Mouse (Mus musculus) hindbrain, embryonic 15.5 days (tissue): ENCODE measurements around the gene Ptgr2. TPM values are rescaled to one million over a fixed set of nuclear protein-coding genes. Genes with fewer than 3 reads are reported as not detected.
"Not testable (repeated sequence)": the region's sequence is repeated elsewhere in the genome, so short reads cannot be mapped to it uniquely, and the experiment has no call there.

Source experiments
- ATAC-seq: fragments of 200-750 bp; cut with Nextera tagmentation; 2 replicates; pipeline ENCODE4 v1.8.0; 2017; ENCODE audit warnings: low read depth, moderate number of reproducible peaks, moderate TSS enrichment; ENCODE audit not compliant: low FRiP score
- H3K27ac ChIP-seq: fragments of 300-500 bp; sonication (generic); replicated peaks from 2 replicates; pipeline ENCODE4 v1.5.1; 2015; ENCODE audit warnings: mild to moderate bottlenecking, inconsistent platforms
- H3K27me3 ChIP-seq: fragments of 300-500 bp; sonication (generic); 2 replicates; pipeline ENCODE4 v1.6.1; 2015; ENCODE audit warnings: control low read depth, inconsistent platforms
- H3K36me3 ChIP-seq: fragments of 300-500 bp; sonication (generic); 2 replicates; pipeline ENCODE4 v1.6.1; 2015; ENCODE audit warnings: control low read depth, inconsistent platforms
- H3K4me1 ChIP-seq: fragments of 300-500 bp; sonication (generic); replicated peaks from 2 replicates; pipeline ENCODE4 v1.6.1; 2015; ENCODE audit warnings: control low read depth, inconsistent platforms
- H3K4me2 ChIP-seq: fragments of 300-500 bp; sonication (generic); 2 replicates; pipeline ENCODE4 v1.6.1; 2015; ENCODE audit warnings: moderate library complexity, mild to moderate bottlenecking, inconsistent platforms
- H3K4me3 ChIP-seq: fragments of 300-500 bp; sonication (generic); 2 replicates; pipeline ENCODE4 v1.5.1; 2015; ENCODE audit warnings: mild to moderate bottlenecking, inconsistent platforms
- H3K9ac ChIP-seq: fragments of 300-500 bp; sonication (generic); 2 replicates; pipeline ENCODE4 v1.6.1; 2015; ENCODE audit warnings: inconsistent platforms
- H3K9me3 ChIP-seq: fragments of 300-500 bp; sonication (generic); 2 replicates; pipeline ENCODE4 v1.6.1; 2016; ENCODE audit warnings: control low read depth, inconsistent platforms
- WGBS: fragments of 180-500 bp; shearing (Covaris S2); methylation state at CpG from one replicate; pipeline ENCODE4 v1.1.7; 2015; 5-methylcytosine and 5-hydroxymethylcytosine counted together
- polyA plus RNA-seq: library from polyadenylated mRNA; unstranded; fragments of >200 nt; fragmentation: Nextera tagmentation; extraction: Ambion mirVana; gene quantifications from 2 replicates; pipeline ENCODE4 v1.2.1, GENCODE M21; 2015

Ptgr2 gene
- 13.6 and 16.2 TPM in 2 replicates for polyA plus RNA-seq

DNA sequence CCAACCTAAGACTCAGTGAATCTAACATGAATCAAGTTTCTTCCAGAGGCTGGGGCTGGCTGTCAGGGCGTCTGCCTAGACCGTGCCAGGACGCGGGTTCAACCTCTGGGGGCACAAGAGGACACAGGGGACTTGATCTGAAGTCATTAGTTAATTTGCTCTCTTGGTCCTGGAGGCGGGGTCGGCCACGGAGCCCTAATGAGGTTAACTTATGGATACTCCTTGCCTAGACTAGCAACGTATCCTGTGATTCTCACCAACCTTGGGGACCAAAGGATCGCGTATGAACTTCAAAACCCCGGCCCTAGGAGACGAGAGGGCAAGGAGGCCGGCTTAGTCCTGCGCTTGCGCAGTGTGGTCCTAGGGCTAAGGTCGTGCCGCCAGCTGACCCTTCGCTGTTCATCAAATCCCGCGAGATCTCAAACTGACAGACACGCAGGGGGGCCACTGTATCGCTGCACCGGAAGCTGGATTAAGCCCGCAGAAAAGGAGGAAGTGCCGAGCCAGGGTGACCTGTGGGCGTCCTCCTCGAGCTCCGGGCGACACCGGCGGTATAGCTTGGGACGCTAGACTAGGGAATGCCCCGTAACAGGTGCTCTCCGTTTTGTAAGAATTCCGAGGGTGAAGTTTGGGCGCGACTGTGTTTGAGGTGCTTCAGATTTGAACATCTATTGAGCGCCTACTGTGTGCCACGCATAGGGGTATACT, at the start of gene Ptgr2:
Ptgr2 (plus strand) TSS at position 348 of the 708 bp plus-strand sequence.
- no peaks in the 10 kb centered on the region for H3K36me3 ChIP-seq
- WGBS = under 1% methylated on average over 39 of the region's 39 CpGs
- H3K4me1 ChIP-seq = peaks cover 15% of the 10 kb centered on the region
- H3K9me3 ChIP-seq = no peaks in the 10 kb centered on the region
- peak; percentile 93 for ATAC-seq
- H3K4me3 ChIP-seq = peak within 1 kb of the TSS; percentile 60
- H3K9ac ChIP-seq = peak within 1 kb of the TSS; percentile 60
- peak within 1 kb of the TSS; percentile 80 for H3K4me2 ChIP-seq
- peak within 1 kb of the TSS; percentile 73 for H3K27ac ChIP-seq
- no peaks in the 10 kb centered on the region for H3K27me3 ChIP-seq

DNA sequence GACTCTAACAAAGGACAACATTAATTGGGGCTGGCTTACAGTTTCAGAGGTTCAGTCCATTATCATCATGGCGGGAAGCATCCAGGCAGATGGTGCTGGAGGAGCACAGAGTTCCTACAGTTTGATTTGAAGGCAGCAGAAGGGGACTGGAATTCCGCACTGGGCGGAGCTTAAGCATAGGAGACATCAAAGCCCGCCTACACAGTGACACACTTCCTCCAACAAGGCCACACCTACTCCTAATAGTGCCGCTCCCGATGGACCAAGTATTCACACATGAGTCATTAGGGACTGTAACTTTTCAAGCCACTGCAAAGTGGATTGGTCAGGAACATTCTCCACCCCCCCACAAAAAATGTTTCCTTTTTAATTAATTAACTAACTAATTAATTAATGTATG, 49.5 kb upstream of the Ptgr2 start:
- Histone ChIP-seq H3K27ac (no peak overlapping the region), H3K9me3 (no peaks in the 10 kb centered on the region), H3K4me1 (no peaks in the 10 kb centered on the region), H3K4me2 (no peak overlapping the region), H3K36me3 (no peaks in the 10 kb centered on the region), H3K9ac (no peak overlapping the region), H3K4me3 (no peak overlapping the region), H3K27me3 (no peaks in the 10 kb centered on the region)
- ATAC-seq = no peak
- 97% methylated on average over 6 of the region's 6 CpGs for WGBS

DNA sequence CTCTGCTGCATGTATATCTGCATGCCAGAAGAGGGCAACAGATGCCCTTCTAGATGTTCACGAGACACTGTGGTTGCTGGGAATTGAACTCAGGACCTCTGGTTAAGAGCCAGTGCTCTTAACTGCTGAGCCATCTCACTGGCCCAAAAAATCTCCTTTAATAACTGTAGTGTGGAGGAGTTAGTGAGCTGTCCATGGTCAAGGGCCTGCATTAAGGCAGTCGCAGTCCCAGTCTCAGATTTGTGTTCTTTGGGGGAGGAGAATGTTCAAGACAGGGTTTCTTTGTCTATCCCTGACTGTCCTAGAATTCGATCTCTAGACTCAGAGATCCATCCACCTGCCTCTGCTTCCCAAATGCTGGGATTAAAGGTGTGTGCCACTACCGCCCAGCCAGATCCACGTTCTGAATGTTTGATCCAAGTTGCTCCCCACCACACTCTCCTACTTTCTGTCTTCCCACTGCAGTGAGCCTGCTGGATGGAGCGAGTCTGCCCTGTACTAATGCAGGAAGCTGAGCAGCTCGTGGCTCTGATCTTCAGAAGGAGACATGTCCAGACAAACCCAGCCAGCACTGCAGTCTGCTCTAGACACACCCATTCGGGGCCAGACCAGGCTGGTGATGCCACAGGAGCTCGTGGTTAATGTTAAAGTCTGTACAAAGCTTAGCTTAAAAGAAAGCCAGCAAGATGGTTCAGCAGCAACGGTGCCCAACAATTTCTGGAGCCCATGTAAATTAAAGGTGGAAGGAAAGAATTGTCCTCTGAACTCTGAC, 48.9 kb upstream of the Ptgr2 start:
- H3K27ac ChIP-seq = no peak overlapping the region
- H3K4me2 ChIP-seq = no peak overlapping the region
- no peaks in the 10 kb centered on the region for H3K9me3 ChIP-seq
- no peaks in the 10 kb centered on the region for H3K4me1 ChIP-seq
- H3K27me3 ChIP-seq = no peaks in the 10 kb centered on the region
- H3K9ac ChIP-seq = no peak overlapping the region
- no peak for ATAC-seq
- no peaks in the 10 kb centered on the region for H3K36me3 ChIP-seq
- WGBS = 87% methylated on average over 10 of the region's 10 CpGs
- no peak overlapping the region for H3K4me3 ChIP-seq

DNA sequence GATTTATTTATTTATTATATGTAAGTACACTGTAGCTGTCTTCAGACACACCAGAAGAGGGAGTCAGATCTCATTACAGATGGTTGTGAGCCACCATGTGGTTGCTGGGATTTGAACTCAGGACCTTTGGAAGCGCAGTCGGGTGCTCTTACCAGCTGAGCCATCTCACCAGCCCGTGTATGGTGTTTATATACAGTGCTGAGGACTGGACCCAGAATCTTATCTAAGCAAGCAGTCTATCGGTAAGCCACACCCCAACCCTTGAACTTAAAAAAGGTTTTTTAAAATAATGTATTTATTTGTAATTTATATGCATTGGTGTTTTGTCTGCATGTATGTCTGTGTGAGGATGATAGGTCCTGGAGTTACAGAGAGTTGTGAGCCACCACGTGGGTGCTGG, 48.0 kb upstream of the Ptgr2 start:
- 94% methylated on average over 5 of the region's 5 CpGs for WGBS
- H3K4me2 ChIP-seq, H3K36me3 ChIP-seq, H3K4me1 ChIP-seq, H3K27ac ChIP-seq, H3K4me3 ChIP-seq, ATAC-seq, H3K9me3 ChIP-seq, H3K9ac ChIP-seq, H3K27me3 ChIP-seq: not testable (repeated sequence)

DNA sequence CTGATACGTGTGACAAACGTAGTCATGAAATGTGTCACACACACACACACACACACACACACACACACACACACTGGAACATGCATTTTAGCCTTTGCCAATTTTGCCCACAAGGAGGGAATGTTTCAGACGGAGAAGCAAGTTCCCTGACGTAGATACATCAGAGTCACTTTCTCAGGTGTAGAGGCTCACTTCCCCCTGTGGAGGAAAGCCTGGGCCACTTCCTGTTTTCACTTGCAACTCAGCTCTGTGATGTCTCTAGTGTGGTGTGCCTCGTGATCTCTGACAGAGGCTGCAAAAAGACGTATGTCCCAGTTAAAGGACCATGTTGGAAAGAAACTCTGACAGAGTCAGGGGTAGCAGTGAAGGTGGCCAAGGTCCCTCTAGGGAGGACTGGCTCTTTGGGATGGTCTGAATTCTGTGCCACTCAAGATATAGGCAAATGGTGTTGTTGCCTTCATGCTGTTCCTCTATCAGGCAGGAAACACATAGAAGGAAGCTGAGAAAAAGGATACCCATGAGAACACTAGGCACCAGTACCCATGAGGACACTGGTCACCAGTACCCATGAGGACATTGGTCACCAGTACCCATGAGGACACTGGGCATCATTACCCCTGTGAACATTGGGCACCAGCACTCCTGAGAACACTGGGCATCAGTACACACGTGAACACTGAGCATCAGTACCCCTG, 41.8 kb upstream of the Ptgr2 start:
- no peaks in the 10 kb centered on the region for H3K36me3 ChIP-seq
- no peaks in the 10 kb centered on the region for H3K4me1 ChIP-seq
- H3K27me3 ChIP-seq = no peaks in the 10 kb centered on the region
- H3K4me2 ChIP-seq = no peak overlapping the region
- WGBS = 91% methylated on average over 7 of the region's 7 CpGs
- H3K27ac ChIP-seq = no peak overlapping the region
- H3K4me3 ChIP-seq = no peak overlapping the region
- no peak overlapping the region for H3K9ac ChIP-seq
- no peaks in the 10 kb centered on the region for H3K9me3 ChIP-seq
- no peak for ATAC-seq

DNA sequence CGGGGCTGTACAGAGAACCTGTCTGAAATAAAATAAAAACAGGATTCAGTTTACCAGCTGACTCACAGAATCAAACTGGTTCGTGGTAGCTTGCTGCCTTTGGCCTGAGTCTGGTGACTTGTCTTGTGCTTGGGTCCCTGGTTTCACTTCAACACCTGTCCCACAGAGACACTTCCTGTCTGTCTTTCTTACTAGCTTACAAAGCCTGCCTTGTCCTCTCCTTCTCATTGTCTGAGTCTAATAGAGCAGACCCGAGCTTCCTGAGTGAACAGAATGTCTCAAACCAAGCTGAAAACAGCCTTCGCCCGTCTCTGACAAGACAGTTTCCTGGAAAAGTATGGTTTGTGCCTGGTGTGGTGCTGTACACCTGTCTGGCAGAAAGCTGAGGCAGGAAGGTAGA, 39.3 kb upstream of the Ptgr2 start:
- Histone ChIP-seq H3K4me2 (no peak overlapping the region), H3K9me3 (no peaks in the 10 kb centered on the region), H3K36me3 (no peaks in the 10 kb centered on the region), H3K4me1 (no peaks in the 10 kb centered on the region), H3K27ac (no peak overlapping the region), H3K4me3 (no peak overlapping the region), H3K9ac (no peak overlapping the region), H3K27me3 (no peaks in the 10 kb centered on the region)
- ATAC-seq = no peak
- 63% methylated on average over 5 of the region's 5 CpGs for WGBS

DNA sequence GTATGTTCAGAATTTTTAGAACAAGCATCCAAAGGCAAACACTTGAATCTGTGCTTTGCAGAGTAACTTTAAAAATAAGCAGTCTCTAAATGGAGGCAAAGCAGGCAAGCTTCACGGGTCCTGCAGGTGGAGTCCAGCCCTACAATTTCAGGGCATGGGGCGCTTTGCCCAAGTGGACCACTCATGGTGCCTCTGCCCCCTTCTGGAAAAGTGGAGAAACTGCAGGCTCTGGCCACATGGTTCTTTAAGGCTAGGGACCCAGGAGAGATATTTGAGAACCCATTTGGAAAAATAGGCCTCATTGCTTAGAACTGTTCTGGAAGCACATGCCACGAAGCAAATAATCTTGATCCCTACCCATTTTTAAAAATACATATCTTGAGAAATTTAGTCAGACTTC, 35.8 kb upstream of the Ptgr2 start:
- ATAC-seq = no peak
- 6% methylated on average over 3 of the region's 3 CpGs for WGBS
- Histone ChIP-seq H3K4me1 (no peaks in the 10 kb centered on the region), H3K27me3 (no peaks in the 10 kb centered on the region), H3K9me3 (no peaks in the 10 kb centered on the region), H3K36me3 (no peaks in the 10 kb centered on the region), H3K27ac (no peak overlapping the region), H3K4me3 (no peak overlapping the region), H3K9ac (no peak overlapping the region), H3K4me2 (no peak overlapping the region)

DNA sequence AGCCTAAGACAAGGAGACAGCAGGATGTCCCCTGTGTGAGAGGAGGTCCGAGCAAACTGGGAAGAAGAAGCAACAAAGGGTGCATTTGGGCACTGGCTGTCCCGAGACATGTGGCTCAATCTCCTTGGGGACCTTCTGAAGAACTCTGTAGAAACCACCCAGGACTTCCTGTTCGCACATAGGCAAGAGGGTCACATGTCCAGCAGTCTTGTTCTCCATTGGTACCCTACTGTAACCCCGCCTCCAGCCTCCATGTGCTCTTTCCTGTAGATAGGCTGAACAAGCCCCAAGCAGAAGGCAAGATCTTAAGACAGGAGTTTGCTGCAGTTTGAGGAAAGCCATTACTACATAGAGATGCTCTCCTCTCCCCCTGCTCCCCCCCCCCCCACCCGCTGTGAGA, 32.2 kb upstream of the Ptgr2 start:
- H3K4me3 ChIP-seq = no peak overlapping the region
- ATAC-seq = no peak
- H3K27ac ChIP-seq = no peak overlapping the region
- no peaks in the 10 kb centered on the region for H3K36me3 ChIP-seq
- no peaks in the 10 kb centered on the region for H3K4me1 ChIP-seq
- H3K27me3 ChIP-seq = no peaks in the 10 kb centered on the region
- 90% methylated on average over 5 of the region's 5 CpGs for WGBS
- H3K4me2 ChIP-seq = no peak overlapping the region
- no peaks in the 10 kb centered on the region for H3K9me3 ChIP-seq
- H3K9ac ChIP-seq = no peak overlapping the region

DNA sequence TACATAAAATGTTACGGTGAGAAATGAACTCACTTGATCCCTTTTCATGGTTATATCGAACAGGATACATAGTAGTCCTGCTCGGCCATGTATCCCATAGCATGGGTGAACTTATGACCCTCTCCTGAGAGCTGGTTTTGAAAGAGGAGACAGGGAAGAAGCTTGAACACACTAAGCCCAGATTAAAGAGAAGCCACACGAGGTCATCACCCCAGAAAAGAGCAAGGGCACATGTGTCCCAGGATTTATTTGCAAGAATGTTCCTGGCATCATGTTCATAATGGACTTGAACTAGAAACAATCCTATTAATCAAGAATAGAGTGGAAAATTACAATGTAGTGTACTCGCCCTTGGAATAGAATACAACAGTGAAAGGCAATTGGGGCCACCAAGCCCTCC, 30.1 kb upstream of the Ptgr2 start:
- H3K36me3 ChIP-seq = no peaks in the 10 kb centered on the region
- H3K27me3 ChIP-seq = no peaks in the 10 kb centered on the region
- no peak overlapping the region for H3K9ac ChIP-seq
- no peak overlapping the region for H3K4me2 ChIP-seq
- no peak for ATAC-seq
- no peaks in the 10 kb centered on the region for H3K4me1 ChIP-seq
- WGBS = 79% methylated on average over 5 of the region's 5 CpGs
- no peaks in the 10 kb centered on the region for H3K9me3 ChIP-seq
- H3K4me3 ChIP-seq = no peak overlapping the region
- no peak overlapping the region for H3K27ac ChIP-seq

DNA sequence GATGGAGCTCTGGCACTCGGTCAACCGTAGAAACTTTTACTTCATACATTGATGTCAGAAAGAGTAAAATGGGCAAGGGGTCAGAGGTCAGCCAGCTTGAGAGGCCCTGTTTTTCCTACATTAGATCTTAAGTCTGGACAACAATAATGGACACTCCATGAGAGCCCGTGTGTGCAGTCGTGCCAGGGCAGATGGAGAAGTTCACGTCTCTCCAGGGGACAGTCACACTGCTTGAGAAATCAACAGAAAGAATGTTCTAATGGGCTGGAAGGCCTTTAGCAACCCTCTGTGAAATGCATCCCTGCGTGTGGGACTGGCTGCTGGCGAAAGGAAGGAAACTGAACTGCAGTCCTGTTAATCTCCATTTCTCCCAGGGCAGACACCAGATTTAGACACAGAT, 24.7 kb upstream of the Ptgr2 start:
- ATAC-seq = no peak
- H3K9ac ChIP-seq = no peak overlapping the region
- WGBS = 21% methylated on average over 7 of the region's 7 CpGs

DNA sequence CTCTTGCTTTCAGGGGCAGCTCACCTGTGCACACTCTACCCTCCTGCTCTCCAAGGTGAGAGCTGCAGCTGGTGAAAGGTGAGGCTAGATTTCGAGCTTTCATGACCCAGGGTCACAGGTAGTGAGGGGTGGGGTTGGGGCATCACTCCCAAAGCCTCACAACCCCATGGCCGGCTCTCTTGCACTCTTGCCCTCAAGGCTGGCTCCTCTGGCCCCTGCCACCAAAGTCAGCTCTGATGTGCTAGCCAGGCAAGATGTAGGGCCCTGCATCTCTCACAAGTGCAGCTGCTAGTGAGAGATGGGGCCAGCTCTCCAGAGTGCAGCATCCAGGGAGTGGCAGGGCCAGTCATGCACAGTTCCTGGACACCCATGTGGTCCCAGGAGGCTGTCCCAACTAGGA, 17.8 kb upstream of the Ptgr2 start:
- Histone ChIP-seq H3K4me1 (no peaks in the 10 kb centered on the region), H3K36me3 (no peaks in the 10 kb centered on the region), H3K4me2 (no peak overlapping the region), H3K4me3 (no peak overlapping the region), H3K9ac (no peak overlapping the region), H3K27me3 (no peaks in the 10 kb centered on the region), H3K27ac (no peak overlapping the region), H3K9me3 (no peaks in the 10 kb centered on the region)
- ATAC-seq = no peak
- 75% methylated on average over 2 of the region's 2 CpGs for WGBS

More for the DNA sequence above, 24.7 kb upstream of the Ptgr2 start:
- Histone ChIP-seq H3K27ac (no peak overlapping the region), H3K9me3 (no peaks in the 10 kb centered on the region), H3K4me2 (no peak overlapping the region), H3K4me1 (no peaks in the 10 kb centered on the region), H3K4me3 (no peak overlapping the region), H3K27me3 (no peaks in the 10 kb centered on the region), H3K36me3 (no peaks in the 10 kb centered on the region)

DNA sequence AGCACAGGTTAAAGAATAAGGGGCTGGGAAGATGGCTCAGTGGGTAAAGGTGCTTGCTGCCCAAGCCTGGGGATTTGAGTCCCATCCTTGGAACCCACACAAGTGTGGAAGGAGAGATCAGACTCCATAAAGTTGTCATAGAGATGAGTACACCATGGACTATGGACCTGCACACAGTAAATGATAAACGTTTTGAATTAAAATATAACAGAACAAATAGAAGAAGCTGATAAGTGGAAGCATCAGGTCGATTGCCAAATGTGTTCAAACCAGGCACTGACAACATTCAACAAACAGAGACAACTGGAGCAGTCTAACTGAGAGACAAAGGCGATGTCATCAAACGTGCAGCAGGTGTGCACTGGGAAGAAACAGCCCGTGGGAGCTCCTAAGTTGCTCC, 11.7 kb upstream of the Ptgr2 start:
- Histone ChIP-seq H3K27me3 (no peaks in the 10 kb centered on the region), H3K36me3 (no peaks in the 10 kb centered on the region), H3K4me1 (no peaks in the 10 kb centered on the region), H3K27ac (no peak overlapping the region), H3K9me3 (no peaks in the 10 kb centered on the region), H3K9ac (no peak overlapping the region), H3K4me3 (no peak overlapping the region), H3K4me2 (no peak overlapping the region)
- 73% methylated on average over 5 of the region's 5 CpGs for WGBS
- ATAC-seq = no peak
